Mouse (Mus musculus) heart, embryonic 16.5 days (tissue): ENCODE results near the gene Dtnbp1. TPM values are rescaled to one million over a fixed set of nuclear protein-coding genes. Genes with fewer than 3 reads are reported as not detected.

Source experiments
- ATAC-seq: fragments of 200-750 bp; cut with Nextera tagmentation; replicated peaks from 2 replicates; pipeline ENCODE4 v1.8.0; 2017; ENCODE audit warnings: moderate number of reproducible peaks; ENCODE audit not compliant: insufficient read depth, low FRiP score; ENCODE audit errors: extremely low read depth
- H3K27ac ChIP-seq: fragments of 300-500 bp; sonication (generic); 2 replicates; pipeline ENCODE4 v1.5.1; 2014; ENCODE audit warnings: mild to moderate bottlenecking, low read length, control low read depth, moderate library complexity
- H3K27me3 ChIP-seq: fragments of 300-500 bp; sonication (generic); 2 replicates; pipeline ENCODE4 v1.6.1; 2014; ENCODE audit warnings: low read length, mixed read lengths; ENCODE audit not compliant: control insufficient read depth, insufficient read depth
- H3K36me3 ChIP-seq: fragments of 300-500 bp; sonication (generic); 2 replicates; pipeline ENCODE4 v1.6.1; 2014; ENCODE audit not compliant: control insufficient read depth, insufficient read depth
- H3K4me1 ChIP-seq: fragments of 300-500 bp; sonication (generic); 2 replicates; pipeline ENCODE4 v1.6.1; 2014; ENCODE audit warnings: low read length, mixed read lengths; ENCODE audit not compliant: control insufficient read depth, insufficient read depth
- H3K4me2 ChIP-seq: fragments of 300-500 bp; sonication (generic); 2 replicates; pipeline ENCODE4 v1.6.1; 2014; ENCODE audit warnings: low read depth, mild to moderate bottlenecking, control low read depth, low read length
- H3K4me3 ChIP-seq: fragments of 300-500 bp; sonication (generic); 2 replicates; pipeline ENCODE4 v1.5.1; 2014; ENCODE audit warnings: mild to moderate bottlenecking, control low read depth, low read length
- H3K9ac ChIP-seq: fragments of 300-500 bp; sonication (generic); 2 replicates; pipeline ENCODE4 v1.6.1; 2014; ENCODE audit warnings: low read length, control low read depth
- H3K9me3 ChIP-seq: fragments of 300-500 bp; sonication (generic); replicated peaks from 2 replicates; pipeline ENCODE4 v1.6.1; 2016; ENCODE audit warnings: low read length; ENCODE audit not compliant: control insufficient read depth
- WGBS: fragments of 180-500 bp; shearing (Covaris S2); extraction: QIAGEN DNeasy Blood & Tissue Kit; methylation state at CpG from one replicate; pipeline ENCODE4 v1.1.7; 2014; 5-methylcytosine and 5-hydroxymethylcytosine counted together
- polyA plus RNA-seq: library from polyadenylated mRNA; unstranded; fragments of >200 nt; fragmentation: Nextera tagmentation; extraction: Ambion mirVana; gene quantifications from 2 replicates; pipeline ENCODE4 v1.2.1, GENCODE M21; 2015

Gene Dtnbp1
- 100 and 110 TPM in 2 replicates for polyA plus RNA-seq

GRCm38 (mm10) chr13:45001911-45002615, at the start of gene Dtnbp1:
Dtnbp1 (minus strand) TSS chr13:45002147.
- H3K36me3 ChIP-seq = peaks cover 2% of the 10 kb centered on the region; the same call in 1 of the 2 replicates

GRCm38 (mm10) chr13:45049261-45050020, 47.5 kb upstream of the Dtnbp1 start:
- Histone ChIP-seq H3K4me3 (no peak overlapping the region), H3K9me3 (no peaks in the 10 kb centered on the region), H3K27ac (no peak overlapping the region), H3K27me3 (no peaks in the 10 kb centered on the region), H3K4me2 (no peak overlapping the region), H3K36me3 (no peaks in the 10 kb centered on the region), H3K9ac (no peak overlapping the region), H3K4me1 (peaks cover 4% of the 10 kb centered on the region; the same call in 1 of the 2 replicates)
- ATAC-seq = no peak
- 74% methylated on average over 7 of the region's 7 CpGs for WGBS

More at GRCm38 (mm10) chr13:45001911-45002615, at the start of gene Dtnbp1:
- ATAC-seq = peak; percentile 91
- peak within 1 kb of the TSS; percentile 90 for H3K27ac ChIP-seq
- no peaks in the 10 kb centered on the region for H3K9me3 ChIP-seq
- H3K27me3 ChIP-seq = no peaks in the 10 kb centered on the region
- H3K4me2 ChIP-seq = peak within 1 kb of the TSS; percentile 87
- peak within 1 kb of the TSS; percentile 91 for H3K4me3 ChIP-seq
- peaks cover 33% of the 10 kb centered on the region for H3K4me1 ChIP-seq
- H3K9ac ChIP-seq = peak within 1 kb of the TSS; percentile 95
- WGBS = under 1% methylated on average over 66 of the region's 68 CpGs

DNA sequence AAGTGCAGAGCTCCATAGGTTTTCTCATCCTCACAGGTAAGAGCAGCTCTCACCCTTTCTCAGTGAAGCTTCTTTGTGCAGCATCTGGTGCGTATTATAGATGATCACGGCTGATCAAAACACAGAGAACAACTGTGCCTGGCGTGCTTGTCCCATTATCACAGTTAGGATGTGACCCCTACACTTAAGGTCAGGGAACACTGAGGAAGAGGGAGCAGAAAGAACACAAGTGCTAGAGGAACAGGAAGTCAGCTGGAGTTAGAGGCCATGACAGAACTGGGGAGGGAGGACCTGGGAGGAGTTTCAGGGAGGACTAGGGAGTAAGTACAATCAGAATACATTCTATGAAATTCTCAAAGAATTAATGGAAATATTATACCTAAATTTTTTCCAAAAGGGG, 41.5 kb upstream of the Dtnbp1 start:
- Histone ChIP-seq H3K4me3 (no peak overlapping the region), H3K27ac (no peak overlapping the region), H3K27me3 (no peaks in the 10 kb centered on the region), H3K4me2 (no peak overlapping the region), H3K9me3 (no peaks in the 10 kb centered on the region), H3K9ac (no peak overlapping the region), H3K36me3 (no peaks in the 10 kb centered on the region), H3K4me1 (no peaks in the 10 kb centered on the region)
- no peak for ATAC-seq
- 62% methylated on average over 3 of the region's 3 CpGs for WGBS

DNA sequence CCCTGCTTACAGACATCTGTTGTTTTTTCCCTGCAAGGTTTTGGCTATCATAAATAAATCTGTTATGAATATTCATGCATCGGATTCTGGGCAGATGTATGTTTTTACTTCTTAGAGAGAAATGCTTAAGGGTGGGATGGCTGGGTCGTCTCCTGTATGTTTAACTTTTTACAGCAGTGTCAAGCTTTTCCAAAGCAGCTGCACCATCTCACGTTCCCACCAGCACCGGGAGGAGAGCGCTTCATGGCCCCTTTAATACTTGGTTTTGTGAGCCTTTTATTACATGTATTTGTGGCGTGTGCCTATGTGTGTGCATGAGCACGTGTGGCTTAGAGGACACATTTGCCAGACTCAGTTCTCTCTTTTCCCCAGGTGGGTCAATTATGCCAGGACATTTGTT, 38.8 kb upstream of the Dtnbp1 start:
- Histone ChIP-seq H3K36me3 (no peaks in the 10 kb centered on the region), H3K4me3 (no peak overlapping the region), H3K4me1 (no peaks in the 10 kb centered on the region), H3K27ac (no peak overlapping the region), H3K9ac (no peak overlapping the region), H3K4me2 (no peak overlapping the region), H3K27me3 (no peaks in the 10 kb centered on the region), H3K9me3 (no peaks in the 10 kb centered on the region)
- 76% methylated on average over 7 of the region's 7 CpGs for WGBS
- no peak for ATAC-seq

DNA sequence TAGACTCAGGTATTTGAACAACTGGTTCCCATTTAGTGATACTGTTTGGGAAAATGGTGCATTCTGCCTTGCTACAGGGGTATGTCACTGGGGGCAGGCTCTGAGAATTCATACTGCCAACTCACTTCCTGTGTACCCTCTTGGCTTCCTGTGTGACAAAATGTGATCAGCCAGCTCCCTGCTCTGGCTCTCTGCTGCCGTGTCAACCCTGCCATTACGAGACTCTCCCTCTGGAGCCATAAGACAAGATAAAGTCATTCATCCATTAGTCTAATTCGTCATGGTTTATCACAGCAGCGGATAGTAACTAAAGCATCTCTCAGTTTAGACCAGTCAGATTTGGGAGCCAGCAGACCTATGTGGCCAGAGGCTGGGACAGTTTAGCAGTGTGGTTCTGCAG, 38.2 kb upstream of the Dtnbp1 start:
- Histone ChIP-seq H3K9me3 (no peaks in the 10 kb centered on the region), H3K27ac (no peak overlapping the region), H3K4me1 (no peaks in the 10 kb centered on the region), H3K4me3 (no peak overlapping the region), H3K9ac (no peak overlapping the region), H3K27me3 (no peaks in the 10 kb centered on the region), H3K36me3 (no peaks in the 10 kb centered on the region), H3K4me2 (no peak overlapping the region)
- WGBS = 58% methylated on average over 4 of the region's 4 CpGs
- no peak for ATAC-seq

DNA sequence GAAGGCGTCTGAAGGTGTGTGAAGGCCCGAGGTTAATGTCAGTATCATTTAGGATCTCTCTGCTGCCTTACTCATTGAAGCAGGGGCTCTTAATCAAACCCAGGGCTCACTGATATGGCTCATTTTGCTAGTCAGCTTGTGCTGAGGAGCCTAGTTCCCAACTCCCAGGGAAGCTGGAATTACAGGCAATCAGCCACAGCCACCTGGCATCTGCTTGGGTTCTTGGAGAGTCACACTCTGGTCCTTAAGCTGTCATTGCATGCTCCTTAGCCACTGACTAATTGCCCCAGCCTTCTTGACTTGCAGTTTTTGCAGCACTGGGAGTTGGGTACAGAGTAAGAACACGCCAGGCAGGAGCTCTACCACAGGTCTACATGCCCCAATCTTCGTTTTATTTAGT, 34.5 kb upstream of the Dtnbp1 start:
- peaks cover 5% of the 10 kb centered on the region for H3K4me1 ChIP-seq
- WGBS = 80% methylated on average over 4 of the region's 4 CpGs
- H3K36me3 ChIP-seq = no peaks in the 10 kb centered on the region
- no peak overlapping the region for H3K4me3 ChIP-seq
- H3K4me2 ChIP-seq = no peak overlapping the region
- H3K9me3 ChIP-seq = no peaks in the 10 kb centered on the region
- H3K27me3 ChIP-seq = no peaks in the 10 kb centered on the region
- no peak for ATAC-seq
- H3K27ac ChIP-seq = no peak overlapping the region
- no peak overlapping the region for H3K9ac ChIP-seq

GRCm38 (mm10) chr13:45034759-45035158, 32.8 kb upstream of the Dtnbp1 start:
- peaks cover 10% of the 10 kb centered on the region for H3K4me1 ChIP-seq
- H3K9me3 ChIP-seq = no peaks in the 10 kb centered on the region
- no peak for ATAC-seq
- no peak overlapping the region for H3K4me3 ChIP-seq
- no peak overlapping the region for H3K9ac ChIP-seq
- H3K27ac ChIP-seq = no peak overlapping the region
- H3K4me2 ChIP-seq = no peak overlapping the region
- no peaks in the 10 kb centered on the region for H3K27me3 ChIP-seq
- 74% methylated on average over 7 of the region's 7 CpGs for WGBS
- H3K36me3 ChIP-seq = no peaks in the 10 kb centered on the region

- WGBS = 90% methylated on average over 10 of the region's 10 CpGs
- H3K4me1 ChIP-seq = peaks cover 10% of the 10 kb centered on the region
- no peaks in the 10 kb centered on the region for H3K27me3 ChIP-seq
Observed at GRCm38 (mm10) chr13:45033360-45033759, 31.4 kb upstream of the Dtnbp1 start.

DNA sequence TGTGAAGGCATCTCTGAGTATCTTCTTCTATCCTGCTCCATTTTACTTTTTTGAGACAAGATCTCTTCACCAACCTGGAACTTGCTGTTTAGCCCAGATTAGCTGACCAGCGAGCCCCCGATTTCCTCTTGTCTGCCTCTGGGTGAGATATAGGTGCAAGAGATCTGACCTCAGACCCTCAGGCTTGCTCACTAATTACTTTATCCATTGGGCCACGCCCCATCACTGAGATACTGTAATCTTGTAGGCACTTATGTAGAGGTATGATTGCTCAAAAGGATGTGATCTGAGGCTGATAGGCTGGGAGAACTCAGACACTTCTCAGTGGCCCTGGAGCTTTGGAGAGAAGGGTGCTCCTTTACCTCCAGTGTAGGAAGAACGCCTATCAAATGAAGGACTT, 30.5 kb upstream of the Dtnbp1 start:
- no peaks in the 10 kb centered on the region for H3K9me3 ChIP-seq
- no peaks in the 10 kb centered on the region for H3K36me3 ChIP-seq
- WGBS = 69% methylated on average over 4 of the region's 4 CpGs
- H3K9ac ChIP-seq = no peak overlapping the region
- H3K4me3 ChIP-seq = no peak overlapping the region
- H3K4me1 ChIP-seq = peaks cover 10% of the 10 kb centered on the region
- no peak overlapping the region for H3K27ac ChIP-seq
- H3K27me3 ChIP-seq = no peaks in the 10 kb centered on the region
- no peak overlapping the region for H3K4me2 ChIP-seq
- ATAC-seq = no peak

More at GRCm38 (mm10) chr13:45033360-45033759, 31.4 kb upstream of the Dtnbp1 start:
- no peaks in the 10 kb centered on the region for H3K36me3 ChIP-seq
- H3K9me3 ChIP-seq = no peaks in the 10 kb centered on the region
- ATAC-seq = no peak
- no peak overlapping the region for H3K4me2 ChIP-seq
- no peak overlapping the region for H3K9ac ChIP-seq
- H3K27ac ChIP-seq = no peak overlapping the region
- H3K4me3 ChIP-seq = no peak overlapping the region
